Mouse (Mus musculus): ENCODE measurements at regions not wholly inside any gene's neighbourhood (a gene's known extent, or its start where the extent isn't known, plus 50 kb on each side); places are given as distances from the start of the nearest gene placed in this dataset.

GRCm38 (mm10) chr2:171028481-171028880, 296.9 kb downstream of the Dok5 start:
- ChIA-PET CTCF (no interaction called here), POLR2A (no interaction called here)
- in situ Hi-C loops (cut with MboI; ENCODE audit: low pct_unique_long_range_greater_than_20kb): no loop called here
- ATAC-seq: no peak
- no peak for DNase-seq (ENCODE audit: low read depth, low spot score)
- no peaks in the 10 kb centered on the region for H3K27me3 ChIP-seq
- no peak for TF ChIP-seq CTCF (IDR thresholded peaks at IDR 0.05)
